Mouse (Mus musculus): ENCODE results near the gene Mtus2. TPM values are rescaled to one million over a fixed set of nuclear protein-coding genes. Genes with fewer than 3 reads are reported as not detected.

Mtus2 gene
- total and polyA plus RNA-seq, 3 experiments: 0.03 to 0.13 TPM; not detected in 1

- in situ Hi-C loops (cut with MboI; ENCODE audit: low pct_ligation_motif_present, low pct_unique_long_range_greater_than_20kb, low sequenced_read_pairs) (loop anchor here (25.0 kb wide), 1 partner anchor 458 kb away; no protein-coding TSS in a partner anchor), dilution Hi-C loops (cut with MboI; ENCODE audit: extremely low pct_ligation_motif_present, extremely low pct_unique_long_range_greater_than_20kb, low sequenced_read_pairs) (no loop called here)
- peaks cover 10% of the 10 kb centered on the region for H3K9me3 ChIP-seq (replicated peaks; ENCODE audit: low read length)
- H3K9ac ChIP-seq (ENCODE audit: insufficient read depth, low read depth): no peak overlapping the region
- TF ChIP-seq USF2 (conservative IDR thresholded peaks at IDR 0.05; ENCODE audit: low read depth, low read length) (no peak), EP300 (IDR thresholded peaks at IDR 0.05; ENCODE audit: low read length) (0 out of 2 replicates have a peak, but pooled peaks have one; percentile 44), UBTF (IDR thresholded peaks at IDR 0.05; ENCODE audit: low read depth, low read length) (no peak), TCF12 (IDR thresholded peaks at IDR 0.05; ENCODE audit: low read depth, low read length) (peak; percentile 73; the same call in 1 of the 2 replicates), BHLHE40 (IDR thresholded peaks at IDR 0.05; ENCODE audit: low read depth, low read length) (peak; percentile 72), CTCF (conservative IDR thresholded peaks at IDR 0.05 in 1 of 2, IDR thresholded peaks at IDR 0.05 in 1 of 2; ENCODE audit: low read depth in 2 of 2, low read length in 2 of 2) (no peak), CHD1 (IDR thresholded peaks at IDR 0.05; ENCODE audit: low read depth, low read length) (no peak)
- peaks cover 55 to 67% of the 10 kb centered on the region in 2 experiments for H3K36me3 ChIP-seq (replicated peaks in 1 of 2; ENCODE audit: control insufficient read depth in 1 of 2, insufficient read depth in 1 of 2, low read length in 1 of 2)
- DNase-seq (ENCODE audit: extremely low read depth): peak; percentile 50
- no peak overlapping the region for H3K4me3 ChIP-seq (replicated peaks in 1 of 3; ENCODE audit: low read depth in 2 of 3, low read length in 2 of 3, poor library complexity in 1 of 3)
- H3K79me2 ChIP-seq (replicated peaks; ENCODE audit: control insufficient read depth, extremely low read depth, insufficient read depth, poor library complexity, severe bottlenecking): no peaks in the 10 kb centered on the region; the same call in 1 of the 2 replicates
- H3K4me1 ChIP-seq (ENCODE audit: control insufficient read depth in 1 of 2, insufficient read depth in 2 of 2): peaks cover 10 to 27% of the 10 kb centered on the region in 2 experiments
- no peak overlapping the region; the same call in 1 of the 2 replicates for H3K27ac ChIP-seq (ENCODE audit: insufficient read depth, low read depth)
- H3K4me2 ChIP-seq (ENCODE audit: insufficient read depth, low read depth, poor library complexity, severe bottlenecking): no peak overlapping the region
- H3K27me3 ChIP-seq (replicated peaks): no peaks in the 10 kb centered on the region
Measured at GRCm38 (mm10) chr5:148328982-148329381, 371.9 kb downstream of the Mtus2 start.

- DNase-seq (ENCODE audit: extremely low read depth): no peak
Measured at GRCm38 (mm10) chr5:148331229-148331776, 374.2 kb downstream of the Mtus2 start.

GRCm38 (mm10) chr5:148331926-148332621 lies 375.0 kb downstream of the Mtus2 start:
- Histone ChIP-seq H3K9ac (ENCODE audit: insufficient read depth, low read depth) (no peak overlapping the region), H3K36me3 (replicated peaks in 1 of 2; ENCODE audit: control insufficient read depth in 1 of 2, insufficient read depth in 1 of 2, low read length in 1 of 2) (peaks cover 73 to 87% of the 10 kb centered on the region in 2 experiments)
- dilution Hi-C loops (cut with MboI; ENCODE audit: extremely low pct_ligation_motif_present, extremely low pct_unique_long_range_greater_than_20kb, low sequenced_read_pairs): no loop called here

More at GRCm38 (mm10) chr5:148331229-148331776, 374.2 kb downstream of the Mtus2 start:
- peaks cover 4% of the 10 kb centered on the region for H3K9me3 ChIP-seq (replicated peaks; ENCODE audit: low read length)
- H3K9ac ChIP-seq (ENCODE audit: insufficient read depth, low read depth): no peak overlapping the region
- no peak overlapping the region for H3K27ac ChIP-seq (ENCODE audit: insufficient read depth, low read depth)
- no peak overlapping the region for H3K4me3 ChIP-seq (replicated peaks in 1 of 3; ENCODE audit: low read depth in 2 of 3, low read length in 2 of 3, poor library complexity in 1 of 3)
- H3K79me2 ChIP-seq (replicated peaks; ENCODE audit: control insufficient read depth, extremely low read depth, insufficient read depth, poor library complexity, severe bottlenecking): no peaks in the 10 kb centered on the region; the same call in 1 of the 2 replicates
- H3K27me3 ChIP-seq (replicated peaks): no peaks in the 10 kb centered on the region
- peaks cover 70 to 84% of the 10 kb centered on the region in 2 experiments for H3K36me3 ChIP-seq (replicated peaks in 1 of 2; ENCODE audit: control insufficient read depth in 1 of 2, insufficient read depth in 1 of 2, low read length in 1 of 2)
- H3K4me2 ChIP-seq (ENCODE audit: insufficient read depth, low read depth, poor library complexity, severe bottlenecking): no peak overlapping the region
- dilution Hi-C loops (cut with MboI; ENCODE audit: extremely low pct_ligation_motif_present, extremely low pct_unique_long_range_greater_than_20kb, low sequenced_read_pairs): no loop called here
- in situ Hi-C loops (cut with MboI; ENCODE audit: low pct_ligation_motif_present, low pct_unique_long_range_greater_than_20kb, low sequenced_read_pairs): loop anchor here (25.0 kb wide), 1 partner anchor 456 kb away; no protein-coding TSS in a partner anchor
- no peak for TF ChIP-seq E2F4 (IDR thresholded peaks at IDR 0.05; ENCODE audit: insufficient replicate concordance, low read depth, low read length)
- no peak for TF ChIP-seq ZNF384 (IDR thresholded peaks at IDR 0.05; ENCODE audit: low read depth, low read length)
- TF ChIP-seq SIN3A (IDR thresholded peaks at IDR 0.05; ENCODE audit: low read length): no peak
- peaks cover 10 to 27% of the 10 kb centered on the region in 2 experiments for H3K4me1 ChIP-seq (ENCODE audit: control insufficient read depth in 1 of 2, insufficient read depth in 2 of 2)

More at GRCm38 (mm10) chr5:148331926-148332621, 375.0 kb downstream of the Mtus2 start:
- no peak overlapping the region for H3K4me2 ChIP-seq (ENCODE audit: insufficient read depth, low read depth, poor library complexity, severe bottlenecking)
- no peak for TF ChIP-seq ZKSCAN1 (IDR thresholded peaks at IDR 0.05; ENCODE audit: borderline replicate concordance, low read depth, low read length)
- no peak for TF ChIP-seq MAFK (IDR thresholded peaks at IDR 0.05; ENCODE audit: insufficient replicate concordance, low read length)
- TF ChIP-seq MAX (IDR thresholded peaks at IDR 0.05; ENCODE audit: low read length): no peak
- no peak for TF ChIP-seq IRF4 (IDR thresholded peaks at IDR 0.05; ENCODE audit: low read depth, low read length)
- no peak for TF ChIP-seq ZMIZ1 (IDR thresholded peaks at IDR 0.05; ENCODE audit: low read depth, low read length)
- no peaks in the 10 kb centered on the region for H3K27me3 ChIP-seq (replicated peaks)
- H3K9me3 ChIP-seq (replicated peaks; ENCODE audit: low read length): no peaks in the 10 kb centered on the region
- H3K4me3 ChIP-seq (replicated peaks in 1 of 3; ENCODE audit: low read depth in 2 of 3, low read length in 2 of 3, poor library complexity in 1 of 3): no peak overlapping the region
- H3K79me2 ChIP-seq (replicated peaks; ENCODE audit: control insufficient read depth, extremely low read depth, insufficient read depth, poor library complexity, severe bottlenecking): no peaks in the 10 kb centered on the region; the same call in 1 of the 2 replicates
- no peak for DNase-seq (ENCODE audit: extremely low read depth)
- no peak overlapping the region for H3K27ac ChIP-seq (ENCODE audit: insufficient read depth, low read depth)
- in situ Hi-C loops (cut with MboI; ENCODE audit: low pct_ligation_motif_present, low pct_unique_long_range_greater_than_20kb, low sequenced_read_pairs): loop anchor here (25.0 kb wide), 1 partner anchor 455 kb away; no protein-coding TSS in a partner anchor
- H3K4me1 ChIP-seq (ENCODE audit: control insufficient read depth in 1 of 2, insufficient read depth in 2 of 2): peaks cover 10 to 27% of the 10 kb centered on the region in 2 experiments

Measured in CH12.LX (cell line).